Mouse (Mus musculus) 3134 (cell line): ENCODE results near the gene Htr3b.

Experiments
- DNase-seq: peaks from one replicate; pipeline ENCODE4 v3.0.0-alpha.2; 2011; ENCODE audit warnings: low spot score; ENCODE audit not compliant: insufficient read length; ENCODE audit errors: extremely low read depth

The Htr3b gene

GRCm38 (mm10) chr9:48929436-48929835, 35.4 kb downstream of the Htr3b start:
- DNase-seq, result no peak

- no peak for DNase-seq
Measured at GRCm38 (mm10) chr9:48928781-48929180, 36.0 kb downstream of the Htr3b start.

GRCm38 (mm10) chr9:48916011-48916788, 48.6 kb downstream of the Htr3b start:
- DNase-seq, result no peak

GRCm38 (mm10) chr9:48910885-48911537, 53.8 kb downstream of the Htr3b start, which contains the start of gene Htr3a:
TSS of gene Htr3a (minus strand) at chr9:48911099.
- peak; percentile 40 for DNase-seq

GRCm38 (mm10) chr9:48904421-48904820, 60.4 kb downstream of the Htr3b start:
- no peak for DNase-seq

- no peak for DNase-seq
Measured at GRCm38 (mm10) chr9:48903766-48904165, 61.0 kb downstream of the Htr3b start.

GRCm38 (mm10) chr9:48898551-48898950, 66.2 kb downstream of the Htr3b start:
- DNase-seq, result no peak

GRCm38 (mm10) chr9:48895819-48896536, 68.8 kb downstream of the Htr3b start:
- DNase-seq, result no peak

GRCm38 (mm10) chr9:48894755-48895154, 70.0 kb downstream of the Htr3b start:
- DNase-seq, result no peak

GRCm38 (mm10) chr9:48893986-48894385, 70.8 kb downstream of the Htr3b start:
- peak; percentile 10 for DNase-seq

- no peak for DNase-seq
Measured at GRCm38 (mm10) chr9:48889093-48889492, 75.7 kb downstream of the Htr3b start.
